Mouse (Mus musculus) forebrain, embryonic 13.5 days (tissue): ENCODE results near the gene Olfr934. TPM values are rescaled to one million over a fixed set of nuclear protein-coding genes. Genes with fewer than 3 reads are reported as not detected.

Source experiments
- ATAC-seq: fragments of 200-750 bp; cut with Nextera tagmentation; 2 replicates; pipeline ENCODE4 v1.8.0; 2017
- H3K27ac ChIP-seq: fragments of 300-500 bp; sonication (generic); 2 replicates; pipeline ENCODE4 v1.5.1; 2015; ENCODE audit warnings: inconsistent platforms, mild to moderate bottlenecking, moderate library complexity
- H3K27me3 ChIP-seq: fragments of 300-500 bp; sonication (generic); 2 replicates; pipeline ENCODE4 v1.6.1; 2015; ENCODE audit warnings: mild to moderate bottlenecking, inconsistent platforms
- H3K36me3 ChIP-seq: fragments of 300-500 bp; sonication (generic); 2 replicates; pipeline ENCODE4 v1.6.1; 2015; ENCODE audit warnings: mild to moderate bottlenecking, inconsistent platforms; ENCODE audit not compliant: poor library complexity, severe bottlenecking
- H3K4me1 ChIP-seq: fragments of 300-500 bp; sonication (generic); 2 replicates; pipeline ENCODE4 v1.6.1; 2015; ENCODE audit warnings: inconsistent platforms
- H3K4me2 ChIP-seq: fragments of 300-500 bp; sonication (generic); 2 replicates; pipeline ENCODE4 v1.6.1; 2015; ENCODE audit warnings: inconsistent platforms, mild to moderate bottlenecking, moderate library complexity
- H3K4me3 ChIP-seq: fragments of 300-500 bp; sonication (generic); 2 replicates; pipeline ENCODE4 v1.5.1; 2015; ENCODE audit warnings: mild to moderate bottlenecking, inconsistent platforms
- H3K9ac ChIP-seq: fragments of 300-500 bp; sonication (generic); 2 replicates; pipeline ENCODE4 v1.6.1; 2015; ENCODE audit warnings: mild to moderate bottlenecking, inconsistent platforms
- H3K9me3 ChIP-seq: fragments of 300-500 bp; sonication (generic); replicated peaks from 2 replicates; pipeline ENCODE4 v1.6.1; 2016; ENCODE audit warnings: inconsistent platforms
- whole genome bisulfite sequencing: fragments of 180-500 bp; shearing (Covaris S2); methylation state at CpG from one replicate; pipeline ENCODE4 v1.1.7; 2015; 5-methylcytosine and 5-hydroxymethylcytosine counted together
- polyA plus RNA-seq: library from polyadenylated mRNA; unstranded; fragments of >200 nt; fragmentation: Nextera tagmentation; extraction: Ambion mirVana; gene quantifications from 2 replicates; pipeline ENCODE4 v1.2.1, GENCODE M21; 2015

Gene Olfr934
- polyA plus RNA-seq, result not detected in 2 replicates

DNA sequence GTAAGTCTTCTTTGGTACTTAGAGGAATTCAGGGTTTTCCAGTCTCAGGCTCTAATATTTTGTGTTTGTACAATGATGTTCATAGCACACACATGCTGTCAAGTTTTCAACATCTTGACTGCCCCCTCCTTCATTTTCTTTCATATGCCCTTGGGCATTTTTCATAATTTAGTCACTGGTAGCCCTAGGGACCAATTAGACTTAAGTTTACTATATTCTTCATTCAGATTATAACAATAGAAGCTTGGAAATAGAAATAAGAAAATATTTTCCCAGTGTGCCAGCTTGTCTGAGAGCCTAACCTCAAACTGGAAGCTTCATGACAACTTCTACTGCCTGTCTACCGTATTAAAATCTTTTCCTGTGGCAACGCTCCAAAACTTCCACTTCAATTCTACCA lies at the start of gene Olfr934:
Gene Olfr934 (minus strand): TSS at position 101 of the 400 bp plus-strand sequence.
- Histone ChIP-seq H3K4me1 (no peaks in the 10 kb centered on the region), H3K27me3 (no peaks in the 10 kb centered on the region), H3K9me3 (no peaks in the 10 kb centered on the region), H3K36me3 (no peaks in the 10 kb centered on the region), H3K4me2 (no peak within 1 kb of the TSS), H3K27ac (no peak within 1 kb of the TSS), H3K4me3 (no peak within 1 kb of the TSS), H3K9ac (no peak within 1 kb of the TSS)
- ATAC-seq, result no peak
- WGBS, result 90% methylated on average over 2 of the region's 2 CpGs

DNA sequence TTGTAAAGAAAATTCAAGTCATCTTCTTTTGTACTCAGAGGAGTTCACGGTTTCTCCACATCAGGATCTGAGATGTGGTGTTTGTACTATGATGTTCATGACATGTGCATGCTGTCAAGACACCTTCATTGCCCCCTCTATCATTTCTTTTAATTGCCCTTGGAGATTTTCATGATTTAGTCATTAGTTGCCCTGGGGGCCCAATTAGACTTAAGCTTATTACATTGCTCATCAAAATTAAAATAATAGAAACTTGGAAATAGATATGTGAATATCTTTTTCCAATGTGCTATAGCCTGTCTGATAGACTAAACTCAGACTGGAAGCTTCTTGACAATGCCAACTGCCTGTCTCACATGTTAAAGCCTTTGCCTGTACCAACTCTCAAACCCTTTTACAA lies 35.2 kb upstream of the Olfr934 start, which contains the start of gene Olfr146:
Gene Olfr146 (minus strand): TSS at position 101 of the 400 bp plus-strand sequence.
- no peaks in the 10 kb centered on the region for H3K36me3 ChIP-seq
- no peak within 1 kb of the TSS for H3K27ac ChIP-seq
- H3K27me3 ChIP-seq, result no peaks in the 10 kb centered on the region
- H3K4me1 ChIP-seq, result no peaks in the 10 kb centered on the region
- no peaks in the 10 kb centered on the region for H3K9me3 ChIP-seq
- H3K9ac ChIP-seq, result no peak within 1 kb of the TSS
- no peak within 1 kb of the TSS for H3K4me2 ChIP-seq
- H3K4me3 ChIP-seq, result no peak within 1 kb of the TSS
- no peak for ATAC-seq
- WGBS, result 88% methylated on average over 1 of the region's 1 CpGs

DNA sequence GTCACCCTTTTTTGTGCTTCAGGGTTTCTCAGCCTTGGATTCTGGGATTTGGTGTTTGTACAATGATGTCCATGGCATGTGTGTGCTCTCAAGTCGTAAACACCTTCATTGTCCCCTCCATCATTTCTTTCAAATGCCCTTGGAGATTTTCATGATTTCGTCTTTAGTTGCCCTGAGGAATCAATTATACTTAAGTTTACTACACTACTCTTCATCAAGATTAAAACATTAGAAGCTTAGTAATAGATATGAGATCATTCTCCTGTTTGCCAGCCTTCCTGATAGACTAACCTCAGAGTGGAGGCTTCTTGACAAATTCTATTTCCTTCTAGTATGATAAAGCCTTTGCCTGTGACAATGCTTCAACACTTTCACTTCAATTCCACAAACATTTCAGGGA lies 11.5 kb upstream of the Olfr934 start, which contains the start of gene Olfr935:
Gene Olfr935 (minus strand): TSS at position 101 of the 400 bp plus-strand sequence.
- no peaks in the 10 kb centered on the region for H3K36me3 ChIP-seq
- no peaks in the 10 kb centered on the region for H3K4me1 ChIP-seq
- no peak within 1 kb of the TSS for H3K9ac ChIP-seq
- 84% methylated on average over 2 of the region's 2 CpGs for WGBS
- H3K9me3 ChIP-seq, result no peaks in the 10 kb centered on the region
- H3K27ac ChIP-seq, result no peak within 1 kb of the TSS
- H3K4me2 ChIP-seq, result no peak within 1 kb of the TSS
- ATAC-seq, result no peak
- H3K4me3 ChIP-seq, result no peak within 1 kb of the TSS
- no peaks in the 10 kb centered on the region for H3K27me3 ChIP-seq

DNA sequence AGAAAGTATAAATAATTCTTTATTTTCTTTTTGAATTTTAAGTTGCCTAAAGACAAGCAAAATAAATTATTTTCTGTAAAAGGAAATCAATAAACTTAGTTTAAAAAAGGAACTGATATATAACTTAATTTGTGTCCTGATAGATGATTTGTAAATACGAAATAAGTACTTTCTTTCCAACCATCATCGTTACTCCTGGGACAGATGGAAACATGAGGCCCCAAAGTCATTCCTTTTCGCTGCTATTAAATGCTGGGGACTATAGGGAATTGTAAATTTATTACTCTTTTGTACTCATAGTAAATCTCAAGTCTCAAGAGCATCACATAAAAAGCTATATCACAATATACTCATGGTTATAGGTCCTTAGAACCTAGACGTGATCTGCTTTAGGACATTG lies 16.1 kb downstream of the Olfr934 start, which contains the start of gene Olfr933:
Gene Olfr933 (plus strand): TSS at position 301 of the 400 bp plus-strand sequence.
- Histone ChIP-seq H3K4me3 (no peak within 1 kb of the TSS), H3K27ac (no peak within 1 kb of the TSS), H3K9me3 (no peaks in the 10 kb centered on the region), H3K36me3 (no peaks in the 10 kb centered on the region), H3K9ac (no peak within 1 kb of the TSS), H3K4me1 (no peaks in the 10 kb centered on the region), H3K4me2 (no peak within 1 kb of the TSS), H3K27me3 (no peaks in the 10 kb centered on the region)
- ATAC-seq, result no peak
- WGBS, result 84% methylated on average over 4 of the region's 4 CpGs

DNA sequence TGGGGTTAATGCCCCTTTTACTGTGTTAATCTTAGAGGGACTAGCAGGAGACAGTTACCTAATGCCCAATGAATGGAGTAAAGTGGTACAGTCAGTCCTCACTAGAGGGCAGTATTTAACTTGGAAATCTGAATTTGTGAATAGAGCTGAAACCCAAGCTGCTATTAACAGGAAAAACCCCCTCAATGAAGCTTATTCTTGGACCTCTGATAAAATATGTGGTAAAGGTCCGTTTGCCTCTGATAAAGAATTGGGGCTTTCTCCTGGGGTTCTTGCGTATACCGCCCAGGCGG lies 34.0 kb downstream of the Olfr934 start:
- Histone ChIP-seq H3K9ac (no peak overlapping the region), H3K27me3 (no peaks in the 10 kb centered on the region), H3K4me3 (no peak overlapping the region), H3K36me3 (no peaks in the 10 kb centered on the region), H3K27ac (no peak overlapping the region), H3K4me1 (no peaks in the 10 kb centered on the region), H3K9me3 (0 out of 2 replicates have a peak, but pooled peaks cover 2% of the 10 kb centered on the region), H3K4me2 (no peak overlapping the region)
- 90% methylated on average over 4 of the region's 4 CpGs for WGBS
- ATAC-seq, result no peak

DNA sequence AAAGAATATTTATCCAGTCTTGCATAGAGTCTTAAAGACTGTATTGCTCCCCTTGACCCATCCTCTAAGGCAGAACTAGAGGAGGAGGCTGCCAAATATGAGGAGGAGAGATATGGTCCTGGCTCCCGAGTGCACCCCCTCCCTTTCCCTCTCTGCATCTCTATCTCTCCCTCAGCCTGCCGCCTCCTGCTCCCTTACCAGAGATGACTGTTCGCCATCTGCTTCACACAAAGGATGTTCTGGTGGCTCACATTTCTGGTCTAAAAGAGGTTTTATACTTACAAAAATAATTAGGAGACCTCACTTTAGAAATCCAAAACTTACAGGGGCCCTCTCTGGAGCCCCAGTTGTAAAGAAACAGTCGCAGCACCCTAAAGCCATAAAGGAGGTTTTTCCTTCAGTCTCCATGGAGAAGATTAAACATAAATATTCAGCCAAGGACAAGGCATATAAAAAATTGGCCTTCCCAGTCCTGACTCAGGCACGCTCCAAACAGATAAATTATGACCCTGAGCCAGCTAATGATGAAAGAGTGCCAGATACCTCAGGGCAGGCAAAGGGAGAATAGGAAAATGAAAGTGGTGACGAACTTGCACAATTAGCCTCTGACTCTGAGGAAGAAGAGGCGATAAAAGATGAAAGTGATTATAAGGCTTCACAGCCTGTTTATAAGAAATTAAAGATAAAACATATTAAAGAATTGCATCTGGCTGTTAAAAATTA lies 34.6 kb downstream of the Olfr934 start:
- Histone ChIP-seq H3K4me3 (no peak overlapping the region), H3K9me3 (0 out of 2 replicates have a peak, but pooled peaks cover 2% of the 10 kb centered on the region), H3K9ac (no peak overlapping the region), H3K27me3 (no peaks in the 10 kb centered on the region), H3K4me1 (no peaks in the 10 kb centered on the region), H3K36me3 (no peaks in the 10 kb centered on the region), H3K4me2 (no peak overlapping the region), H3K27ac (no peak overlapping the region)
- no peak for ATAC-seq
- WGBS, result 80% methylated on average over 7 of the region's 7 CpGs

Other genes with a start within 250 kb of the Olfr934 start
- not detected in 2 replicates for gene Olfr920, start 236.0 kb downstream of the Olfr934 start, polyA plus RNA-seq
- gene Olfr921, start 215.2 kb downstream of the Olfr934 start, polyA plus RNA-seq, result not detected in 2 replicates
- not detected in 2 replicates for gene Olfr922, start 173.7 kb downstream of the Olfr934 start, polyA plus RNA-seq
- not detected in 2 replicates for gene Olfr923, start 161.8 kb downstream of the Olfr934 start, polyA plus RNA-seq
- gene Olfr924, start 143.9 kb downstream of the Olfr934 start, polyA plus RNA-seq, result not detected in 2 replicates
- not detected in 2 replicates for gene Olfr26, start 133.3 kb downstream of the Olfr934 start, polyA plus RNA-seq
- not detected in 2 replicates for gene Olfr926, start 111.2 kb downstream of the Olfr934 start, polyA plus RNA-seq
- not detected in 2 replicates for gene Olfr930, start 58.5 kb downstream of the Olfr934 start, polyA plus RNA-seq
- gene Olfr933, start 16.0 kb downstream of the Olfr934 start, polyA plus RNA-seq, result not detected in 2 replicates
- gene Olfr935, start 11.4 kb upstream of the Olfr934 start, polyA plus RNA-seq, result not detected in 2 replicates
- gene Olfr146, start 35.1 kb upstream of the Olfr934 start, polyA plus RNA-seq, result not detected in 2 replicates
- not detected in 2 replicates for gene Olfr937, start 76.6 kb upstream of the Olfr934 start, polyA plus RNA-seq
- gene Olfr938, start 90.6 kb upstream of the Olfr934 start, polyA plus RNA-seq, result not detected in 2 replicates
- gene Olfr27, start 139.8 kb upstream of the Olfr934 start, polyA plus RNA-seq, result not detected in 2 replicates
- not detected in 2 replicates for gene Olfr943, start 178.0 kb upstream of the Olfr934 start, polyA plus RNA-seq
- gene Olfr944, start 213.6 kb upstream of the Olfr934 start, polyA plus RNA-seq, result not detected in 2 replicates